Mouse (Mus musculus): Measurements from ENCODE around the gene Syp. TPM values are rescaled to one million over a fixed set of nuclear protein-coding genes. Genes with fewer than 3 reads are reported as not detected.

The Syp gene
- polyA plus RNA-seq, 1 experiment, result 236 TPM

DNA sequence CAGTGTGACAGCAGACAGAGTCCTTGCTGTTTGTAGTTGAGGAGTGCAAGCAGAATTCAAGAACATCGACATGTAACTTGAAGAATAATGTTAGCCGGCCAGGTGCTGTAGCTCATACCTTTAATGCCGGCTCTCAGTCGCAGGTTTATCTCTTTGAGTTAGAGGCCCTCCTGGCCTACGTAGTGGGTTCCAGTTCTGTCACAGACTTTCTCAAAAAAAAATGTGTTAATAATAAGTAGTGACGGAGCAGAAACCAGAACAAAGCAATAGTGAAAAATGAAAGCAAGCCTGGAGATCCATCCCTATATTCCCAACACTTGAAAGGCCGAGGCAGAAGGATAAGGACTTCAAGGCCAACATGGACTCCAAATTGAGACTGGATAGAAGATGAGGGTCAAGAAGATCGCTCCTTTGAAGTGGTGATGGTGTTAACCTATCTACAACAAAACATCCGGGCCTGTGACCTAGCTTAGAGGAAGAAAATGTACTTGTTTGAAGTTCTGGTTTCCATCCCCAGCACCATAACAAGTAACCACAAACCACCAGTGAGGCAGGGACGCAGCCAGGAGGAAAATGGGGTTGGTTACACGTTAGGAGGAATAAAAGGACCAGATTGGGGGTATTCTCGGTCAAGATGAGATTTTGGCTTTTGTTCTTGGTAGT lies 20.3 kb upstream of the Syp start:
- no peak overlapping the region for H3K27ac ChIP-seq (ENCODE audit: insufficient read depth, low read depth, low read length)
- WGBS, result 87% methylated on average over 12 of the region's 12 CpGs
- H3K4me1 ChIP-seq (ENCODE audit: control insufficient read depth, insufficient read depth, low read length), result no peaks in the 10 kb centered on the region
- no peak overlapping the region for H3K4me3 ChIP-seq (ENCODE audit: insufficient read depth, low read depth, low read length)
- no peak for TF ChIP-seq CTCF (IDR thresholded peaks at IDR 0.05; ENCODE audit: insufficient read depth, low read depth, low read length)
- TF ChIP-seq POLR2A (IDR thresholded peaks at IDR 0.05; ENCODE audit: insufficient read depth, low read depth, low read length), result no peak

DNA sequence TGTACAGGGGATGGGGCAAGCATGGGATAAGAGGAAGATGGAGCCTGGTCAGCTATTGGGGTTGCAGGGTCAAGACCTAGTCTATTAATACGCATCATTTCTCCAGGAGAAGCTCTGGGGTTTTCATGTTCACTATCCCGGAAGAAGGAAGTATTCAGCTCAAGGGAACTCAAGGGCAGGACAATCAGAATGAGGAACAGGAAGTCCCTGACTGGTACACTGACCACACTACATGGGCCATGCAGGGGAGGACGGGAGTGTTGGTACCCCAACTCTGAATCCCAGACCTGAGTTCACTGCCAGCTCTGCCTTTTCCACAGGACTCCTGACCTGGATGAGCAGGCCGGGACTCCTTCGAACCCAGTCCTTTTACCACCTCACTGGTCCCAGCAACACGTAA lies 5.7 kb upstream of the Syp start:
- WGBS, result 88% methylated on average over 6 of the region's 6 CpGs
- Histone ChIP-seq H3K4me3 (ENCODE audit: insufficient read depth, low read depth, low read length) (no peak overlapping the region), H3K4me1 (ENCODE audit: control insufficient read depth, insufficient read depth, low read length) (peaks cover 12% of the 10 kb centered on the region), H3K27ac (ENCODE audit: insufficient read depth, low read depth, low read length) (no peak overlapping the region)
- TF ChIP-seq CTCF (IDR thresholded peaks at IDR 0.05; ENCODE audit: insufficient read depth, low read depth, low read length), result no peak
- no peak for TF ChIP-seq POLR2A (IDR thresholded peaks at IDR 0.05; ENCODE audit: insufficient read depth, low read depth, low read length)

DNA sequence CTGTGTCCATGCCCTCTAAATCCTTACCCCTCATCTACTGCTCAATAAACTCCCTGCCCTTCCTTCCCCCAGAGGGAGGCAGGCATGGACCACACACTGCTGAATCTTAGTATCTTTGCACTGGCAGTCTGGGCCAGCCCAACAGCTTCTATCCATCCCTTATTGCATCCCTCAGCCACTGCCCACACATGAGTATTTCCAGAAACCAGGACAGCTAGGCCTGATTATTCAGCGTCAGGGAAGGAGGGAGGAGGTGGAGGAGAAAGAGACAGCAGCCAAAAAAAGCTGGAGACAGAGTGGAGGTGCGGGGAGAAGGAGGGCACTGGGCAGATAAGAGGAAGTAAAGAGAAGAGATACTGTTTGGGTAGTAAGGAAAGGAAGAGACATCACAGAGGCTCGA lies 3.2 kb upstream of the Syp start:
- WGBS, result 49% methylated on average over 3 of the region's 3 CpGs
- Histone ChIP-seq H3K4me1 (ENCODE audit: control insufficient read depth, insufficient read depth, low read length) (peaks cover 17% of the 10 kb centered on the region), H3K4me3 (ENCODE audit: insufficient read depth, low read depth, low read length) (no peak overlapping the region), H3K27ac (ENCODE audit: insufficient read depth, low read depth, low read length) (peak overlapping the region; percentile 20)
- no peak for TF ChIP-seq POLR2A (IDR thresholded peaks at IDR 0.05; ENCODE audit: insufficient read depth, low read depth, low read length)
- no peak for TF ChIP-seq CTCF (IDR thresholded peaks at IDR 0.05; ENCODE audit: insufficient read depth, low read depth, low read length)

DNA sequence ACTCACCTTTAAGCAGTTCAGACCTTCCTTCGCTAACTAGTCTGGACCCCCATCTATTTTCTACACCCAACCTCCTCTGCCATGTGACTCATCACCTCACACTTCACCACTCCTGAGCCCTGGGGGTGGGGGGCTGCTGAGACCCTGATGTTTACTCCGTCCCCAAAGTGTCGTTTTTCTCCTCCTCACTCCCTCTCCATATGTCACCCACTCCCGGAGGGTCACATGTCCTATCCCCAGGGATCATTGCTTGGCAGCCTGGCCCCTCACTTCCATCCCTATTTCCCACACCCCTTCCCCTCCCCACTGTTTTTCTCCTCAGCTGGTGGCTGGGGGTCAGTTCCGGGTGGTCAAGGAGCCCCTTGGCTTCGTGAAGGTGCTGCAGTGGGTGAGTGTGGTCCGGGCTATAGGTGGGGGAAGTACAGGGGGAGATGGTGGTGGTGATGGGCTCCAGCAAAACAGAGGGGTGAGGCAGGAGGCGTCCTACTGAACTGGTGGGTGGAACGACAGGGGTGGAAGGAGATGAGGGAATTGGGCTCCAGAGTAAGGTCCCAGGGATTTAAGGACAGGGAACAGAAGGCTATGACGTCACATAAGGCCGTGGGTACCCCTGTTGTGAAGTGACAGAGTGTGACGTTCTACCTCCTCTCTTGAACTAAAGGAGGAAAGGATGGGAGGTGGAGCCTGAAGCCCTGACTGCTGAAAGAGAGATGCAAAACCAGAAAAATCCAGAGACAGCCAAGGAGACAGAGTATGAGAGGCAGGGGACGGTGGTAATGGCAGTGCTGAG lies 1.5 kb downstream of the Syp start:
- Histone ChIP-seq H3K4me1 (ENCODE audit: control insufficient read depth, insufficient read depth, low read length) (peaks cover 27% of the 10 kb centered on the region), H3K27ac (ENCODE audit: insufficient read depth, low read depth, low read length) (peak overlapping the region; percentile 77), H3K4me3 (ENCODE audit: insufficient read depth, low read depth, low read length) (peak overlapping the region; percentile 68)
- WGBS, result 23% methylated on average over 13 of the region's 13 CpGs
- TF ChIP-seq CTCF (IDR thresholded peaks at IDR 0.05; ENCODE audit: insufficient read depth, low read depth, low read length) (no peak), POLR2A (IDR thresholded peaks at IDR 0.05; ENCODE audit: insufficient read depth, low read depth, low read length) (no peak)

DNA sequence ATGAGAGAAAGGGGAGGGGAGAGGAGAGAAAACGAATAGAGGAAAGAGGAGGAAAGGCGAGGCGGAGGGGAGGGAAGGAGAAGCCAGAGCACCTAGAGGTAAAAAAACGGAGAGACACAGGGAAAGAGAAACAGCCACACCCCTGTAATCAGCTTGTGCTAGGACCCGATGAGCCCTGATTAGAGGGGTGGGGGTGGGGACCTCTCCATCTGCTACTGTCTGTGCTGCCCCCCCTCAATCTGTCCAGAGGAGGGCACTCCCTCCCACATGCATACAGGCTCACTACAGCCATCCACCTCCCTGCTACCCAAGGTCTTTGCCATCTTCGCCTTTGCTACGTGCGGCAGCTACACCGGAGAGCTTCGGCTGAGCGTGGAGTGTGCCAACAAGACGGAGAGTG lies 2.5 kb downstream of the Syp start:
- TF ChIP-seq CTCF (IDR thresholded peaks at IDR 0.05; ENCODE audit: insufficient read depth, low read depth, low read length), result no peak
- no peak for TF ChIP-seq POLR2A (IDR thresholded peaks at IDR 0.05; ENCODE audit: insufficient read depth, low read depth, low read length)
- 37% methylated on average over 12 of the region's 12 CpGs for WGBS
- Histone ChIP-seq H3K27ac (ENCODE audit: insufficient read depth, low read depth, low read length) (no peak overlapping the region), H3K4me1 (ENCODE audit: control insufficient read depth, insufficient read depth, low read length) (peaks cover 23% of the 10 kb centered on the region), H3K4me3 (ENCODE audit: insufficient read depth, low read depth, low read length) (peak overlapping the region; percentile 29)

DNA sequence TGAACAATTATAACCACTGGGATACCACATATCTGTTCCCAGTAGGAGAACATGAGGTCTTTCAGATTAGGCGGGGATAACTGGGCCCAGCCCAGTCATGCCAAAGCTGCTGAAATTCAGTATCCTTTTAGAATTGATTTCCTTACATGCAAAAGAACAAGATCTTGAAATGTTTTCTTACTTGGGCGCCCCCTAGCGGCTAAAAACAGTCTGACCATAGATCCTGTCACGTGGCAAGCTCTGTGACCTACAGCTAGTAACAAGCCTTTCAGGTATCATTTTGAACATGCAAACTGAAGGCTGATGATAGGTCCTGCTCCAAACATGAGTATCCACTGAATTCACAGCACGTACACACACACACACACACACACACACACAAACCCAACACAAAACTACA lies 7.1 kb downstream of the Syp start:
- no peak overlapping the region for H3K27ac ChIP-seq (ENCODE audit: insufficient read depth, low read depth, low read length)
- no peak for TF ChIP-seq POLR2A (IDR thresholded peaks at IDR 0.05; ENCODE audit: insufficient read depth, low read depth, low read length)
- TF ChIP-seq CTCF (IDR thresholded peaks at IDR 0.05; ENCODE audit: insufficient read depth, low read depth, low read length), result no peak
- H3K4me3 ChIP-seq (ENCODE audit: insufficient read depth, low read depth, low read length), result no peak overlapping the region
- WGBS, result 13% methylated on average over 5 of the region's 5 CpGs
- peaks cover 23% of the 10 kb centered on the region for H3K4me1 ChIP-seq (ENCODE audit: control insufficient read depth, insufficient read depth, low read length)

DNA sequence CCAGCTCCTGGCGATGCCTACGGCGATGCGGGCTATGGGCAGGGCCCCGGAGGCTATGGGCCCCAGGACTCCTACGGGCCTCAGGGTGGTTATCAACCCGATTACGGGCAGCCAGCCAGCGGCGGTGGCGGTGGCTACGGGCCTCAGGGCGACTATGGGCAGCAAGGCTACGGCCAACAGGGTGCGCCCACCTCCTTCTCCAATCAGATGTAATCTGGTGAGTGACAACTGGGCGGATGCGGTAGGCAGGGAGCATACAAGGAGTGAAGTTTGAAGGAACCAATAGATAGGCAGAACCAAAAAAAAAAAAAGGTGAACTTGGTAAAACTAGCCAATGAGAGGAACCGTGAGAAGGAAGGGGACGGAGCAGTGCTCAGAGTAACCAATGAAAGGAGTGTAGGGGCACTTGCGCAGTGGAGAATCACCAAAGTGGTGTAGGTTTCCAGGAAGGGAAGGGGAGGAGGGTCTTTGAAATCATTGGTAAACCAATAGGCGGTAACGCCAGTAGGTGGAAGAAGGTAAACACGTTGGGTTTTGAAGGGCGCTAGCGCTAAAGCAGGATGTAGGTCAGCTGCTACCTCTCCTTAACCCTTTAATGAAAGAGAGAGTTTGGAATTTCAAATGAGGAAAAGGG lies 10.5 kb downstream of the Syp start:
- TF ChIP-seq CTCF (IDR thresholded peaks at IDR 0.05; ENCODE audit: insufficient read depth, low read depth, low read length) (no peak), POLR2A (IDR thresholded peaks at IDR 0.05; ENCODE audit: insufficient read depth, low read depth, low read length) (0 out of 2 replicates have a peak, but pooled peaks have one; percentile 23)
- Histone ChIP-seq H3K4me1 (ENCODE audit: control insufficient read depth, insufficient read depth, low read length) (peaks cover 15% of the 10 kb centered on the region), H3K27ac (ENCODE audit: insufficient read depth, low read depth, low read length) (peak overlapping the region; percentile 73), H3K4me3 (ENCODE audit: insufficient read depth, low read depth, low read length) (peak overlapping the region; percentile 45)
- WGBS, result 19% methylated on average over 25 of the region's 25 CpGs

DNA sequence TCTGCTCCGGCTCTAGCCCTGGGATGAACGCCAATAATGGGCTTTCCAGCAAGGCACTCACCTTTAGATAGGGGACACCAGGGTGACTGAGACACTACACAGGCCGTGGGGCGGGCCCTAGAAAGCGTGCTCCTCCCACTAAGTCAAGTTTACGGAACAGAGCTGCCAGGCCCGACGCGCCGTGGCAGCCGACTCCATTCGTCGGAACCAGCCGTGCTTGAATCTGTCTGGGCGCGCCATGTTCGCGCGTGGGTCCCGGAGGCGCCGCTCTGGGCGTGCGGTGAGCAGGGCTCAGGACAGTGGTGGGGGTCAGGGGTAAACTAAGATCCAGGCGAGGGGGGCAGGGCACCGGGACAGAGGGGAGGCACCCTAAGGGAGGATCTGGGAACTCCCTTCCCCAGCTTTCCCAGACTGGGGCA lies 19.0 kb downstream of the Syp start, which contains the start of gene Prickle3:
TSS of gene Prickle3 (plus strand) at position 40 of the 419 bp plus-strand sequence.
- H3K4me3 ChIP-seq (ENCODE audit: insufficient read depth, low read depth, low read length), result peak within 1 kb of the TSS; percentile 42
- TF ChIP-seq CTCF (IDR thresholded peaks at IDR 0.05; ENCODE audit: insufficient read depth, low read depth, low read length), result no peak
- TF ChIP-seq POLR2A (IDR thresholded peaks at IDR 0.05; ENCODE audit: insufficient read depth, low read depth, low read length), result no peak
- H3K4me1 ChIP-seq (ENCODE audit: control insufficient read depth, insufficient read depth, low read length), result peaks cover 15% of the 10 kb centered on the region
- WGBS, result 12% methylated on average over 26 of the region's 26 CpGs
- no peak within 1 kb of the TSS for H3K27ac ChIP-seq (ENCODE audit: insufficient read depth, low read depth, low read length)
